Mouse (Mus musculus) liver, embryonic 16.5 days (tissue): ENCODE measurements around the gene Man2c1. TPM values are rescaled to one million over a fixed set of nuclear protein-coding genes. Genes with fewer than 3 reads are reported as not detected.
A peak's percentile ranks its signal among the peaks of the same experiment; 100 is the strongest.

Experiments
- ATAC-seq: fragments of 200-750 bp; cut with Nextera tagmentation; 2 replicates; pipeline ENCODE4 v1.8.0; 2017; ENCODE audit warnings: low read depth, mild to moderate bottlenecking, moderate number of reproducible peaks, moderate library complexity
- H3K27ac ChIP-seq: fragments of 300-500 bp; sonication (generic); 2 replicates; pipeline ENCODE4 v1.5.1; 2014; ENCODE audit warnings: mild to moderate bottlenecking, low read length
- H3K27me3 ChIP-seq: fragments of 300-500 bp; sonication (generic); 2 replicates; pipeline ENCODE4 v1.6.1; 2014; ENCODE audit warnings: low read depth, low read length, mixed read lengths; ENCODE audit not compliant: control insufficient read depth, insufficient read depth
- H3K36me3 ChIP-seq: fragments of 300-500 bp; sonication (generic); 2 replicates; pipeline ENCODE4 v1.6.1; 2014; ENCODE audit warnings: mild to moderate bottlenecking; ENCODE audit not compliant: control insufficient read depth, insufficient read depth
- H3K4me1 ChIP-seq: fragments of 300-500 bp; sonication (generic); 2 replicates; pipeline ENCODE4 v1.6.1; 2014; ENCODE audit warnings: low read depth, low read length, mixed read lengths; ENCODE audit not compliant: control insufficient read depth
- H3K4me2 ChIP-seq: fragments of 300-500 bp; sonication (generic); 2 replicates; pipeline ENCODE4 v1.6.1; 2014; ENCODE audit warnings: low read depth, low read length, mixed read lengths
- H3K4me3 ChIP-seq: fragments of 300-500 bp; sonication (generic); 2 replicates; pipeline ENCODE4 v1.5.1; 2014; ENCODE audit warnings: low read depth, mild to moderate bottlenecking, low read length
- H3K9ac ChIP-seq: fragments of 300-500 bp; sonication (generic); 2 replicates; pipeline ENCODE4 v1.6.1; 2014; ENCODE audit warnings: low read depth, low read length
- H3K9me3 ChIP-seq: fragments of 300-500 bp; sonication (generic); replicated peaks from 2 replicates; pipeline ENCODE4 v1.6.1; 2016; ENCODE audit warnings: low read length; ENCODE audit not compliant: control insufficient read depth
- WGBS: fragments of 180-500 bp; shearing (Covaris S2); extraction: QIAGEN DNeasy Blood & Tissue Kit; methylation state at CpG from one replicate; pipeline ENCODE4 v1.1.7; 2014; ENCODE audit not compliant: insufficient replicate concordance; 5-methylcytosine and 5-hydroxymethylcytosine counted together
- polyA plus RNA-seq: library from polyadenylated mRNA; unstranded; fragments of >200 nt; fragmentation: Nextera tagmentation; extraction: Ambion mirVana; gene quantifications from 2 replicates; pipeline ENCODE4 v1.2.1, GENCODE M21; 2015

Man2c1 gene
- polyA plus RNA-seq, 1 experiment from 2014 or later = 18.6 TPM

DNA sequence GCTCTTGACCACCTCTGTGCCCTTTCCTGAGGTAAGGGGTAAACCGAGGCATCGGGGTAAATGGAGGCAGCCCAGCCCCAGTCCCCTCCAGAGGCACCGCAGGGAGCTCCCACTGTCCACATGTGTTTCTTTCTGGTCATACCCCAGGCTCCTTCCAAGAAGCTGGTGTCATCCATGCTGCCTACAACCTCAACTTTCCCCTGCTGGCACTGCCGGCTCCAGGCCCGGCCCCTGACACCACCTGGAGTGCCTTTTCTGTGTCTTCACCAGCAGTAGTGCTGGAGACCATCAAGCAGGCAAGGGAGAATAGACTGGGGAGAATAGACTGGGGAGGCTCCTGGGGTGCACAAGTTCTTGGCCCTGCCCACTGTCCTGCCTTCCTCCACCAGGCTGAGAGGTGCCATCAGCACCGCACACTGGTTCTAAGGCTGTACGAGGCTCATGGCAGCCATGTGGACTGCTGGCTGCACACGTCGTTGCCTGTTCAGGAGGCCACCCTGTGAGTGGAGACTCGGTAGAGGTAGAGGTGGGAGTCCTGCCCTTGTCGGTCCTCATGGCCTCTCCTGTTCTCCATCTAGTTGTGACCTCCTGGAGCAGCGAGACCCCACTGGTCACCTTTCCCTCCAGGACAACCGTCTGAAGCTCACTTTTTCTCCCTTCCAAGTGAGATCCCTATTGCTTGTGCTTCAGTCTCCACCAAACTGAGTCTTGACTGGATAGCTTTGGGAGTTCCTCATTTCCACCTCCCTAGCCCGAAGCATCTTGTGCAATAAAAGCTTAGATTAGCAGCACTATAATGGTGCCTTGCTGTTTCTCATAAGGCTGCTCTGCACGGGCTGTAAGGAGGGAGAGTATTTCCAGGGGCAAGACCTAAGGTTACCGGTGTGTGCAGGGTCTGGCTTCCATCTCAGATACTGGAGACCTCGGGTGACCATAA, 11.2 kb downstream of the Man2c1 start:
- WGBS = 72% methylated on average over 17 of the region's 17 CpGs
- no peak overlapping the region for H3K27ac ChIP-seq
- H3K27me3 ChIP-seq = no peaks in the 10 kb centered on the region
- no peak overlapping the region for H3K9ac ChIP-seq
- no peak for ATAC-seq
- no peak overlapping the region for H3K4me3 ChIP-seq
- H3K9me3 ChIP-seq = no peaks in the 10 kb centered on the region
- no peaks in the 10 kb centered on the region for H3K4me1 ChIP-seq
- H3K4me2 ChIP-seq = no peak overlapping the region
- H3K36me3 ChIP-seq = peaks cover 10% of the 10 kb centered on the region

DNA sequence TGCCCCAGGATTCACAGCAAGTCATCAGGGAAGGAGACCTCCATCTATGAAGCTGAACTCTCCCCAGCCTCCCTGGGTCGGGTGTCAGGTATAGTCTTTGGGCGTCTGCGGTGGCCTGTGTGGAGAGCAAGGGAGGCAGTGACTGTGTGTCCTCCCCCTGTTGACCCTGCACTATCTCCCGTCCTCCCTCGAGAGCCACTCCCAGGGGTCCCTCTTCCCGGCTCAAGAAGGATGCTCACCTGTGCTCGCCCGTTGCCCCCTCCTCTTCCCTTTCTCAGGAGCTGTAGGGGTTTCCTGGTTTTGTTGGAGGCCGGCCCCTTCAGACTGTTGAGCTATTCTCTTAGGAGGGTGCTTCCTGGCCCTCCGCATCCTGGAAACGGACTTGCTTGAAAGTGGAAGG, 12.7 kb downstream of the Man2c1 start:
- no peaks in the 10 kb centered on the region for H3K27me3 ChIP-seq
- no peak overlapping the region for H3K4me2 ChIP-seq
- 73% methylated on average over 11 of the region's 11 CpGs for WGBS
- no peak overlapping the region for H3K9ac ChIP-seq
- H3K27ac ChIP-seq = no peak overlapping the region
- H3K4me1 ChIP-seq = peaks cover 2% of the 10 kb centered on the region; the same call in 1 of the 2 replicates
- no peak overlapping the region for H3K4me3 ChIP-seq
- no peak for ATAC-seq
- H3K36me3 ChIP-seq = peaks cover 10% of the 10 kb centered on the region
- H3K9me3 ChIP-seq = no peaks in the 10 kb centered on the region

DNA sequence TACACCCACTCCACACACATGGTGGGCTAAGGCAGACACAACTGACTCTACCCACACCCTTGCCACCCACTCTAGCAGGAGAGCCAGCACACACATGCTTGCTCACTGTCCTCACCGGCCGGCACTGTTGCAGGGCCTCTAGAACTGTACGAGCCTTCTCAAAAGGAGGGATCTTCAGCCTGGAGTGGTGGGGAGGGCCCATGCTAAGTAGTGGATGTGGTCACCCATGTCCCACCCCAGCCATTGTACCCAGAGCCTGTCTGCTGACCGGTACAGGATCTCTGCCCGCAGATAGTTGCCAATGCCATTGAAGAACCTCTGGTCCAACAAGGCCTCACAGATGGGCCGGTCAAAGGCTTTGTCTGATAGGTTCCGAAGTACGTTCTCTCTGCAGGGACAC, 14.3 kb downstream of the Man2c1 start:
- no peaks in the 10 kb centered on the region for H3K27me3 ChIP-seq
- WGBS = 83% methylated on average over 8 of the region's 8 CpGs
- H3K4me1 ChIP-seq = peaks cover 8% of the 10 kb centered on the region
- peaks cover 7% of the 10 kb centered on the region for H3K36me3 ChIP-seq
- no peak overlapping the region for H3K9ac ChIP-seq
- no peak overlapping the region for H3K4me3 ChIP-seq
- no peaks in the 10 kb centered on the region for H3K9me3 ChIP-seq
- H3K27ac ChIP-seq = no peak overlapping the region
- H3K4me2 ChIP-seq = no peak overlapping the region
- ATAC-seq = no peak

DNA sequence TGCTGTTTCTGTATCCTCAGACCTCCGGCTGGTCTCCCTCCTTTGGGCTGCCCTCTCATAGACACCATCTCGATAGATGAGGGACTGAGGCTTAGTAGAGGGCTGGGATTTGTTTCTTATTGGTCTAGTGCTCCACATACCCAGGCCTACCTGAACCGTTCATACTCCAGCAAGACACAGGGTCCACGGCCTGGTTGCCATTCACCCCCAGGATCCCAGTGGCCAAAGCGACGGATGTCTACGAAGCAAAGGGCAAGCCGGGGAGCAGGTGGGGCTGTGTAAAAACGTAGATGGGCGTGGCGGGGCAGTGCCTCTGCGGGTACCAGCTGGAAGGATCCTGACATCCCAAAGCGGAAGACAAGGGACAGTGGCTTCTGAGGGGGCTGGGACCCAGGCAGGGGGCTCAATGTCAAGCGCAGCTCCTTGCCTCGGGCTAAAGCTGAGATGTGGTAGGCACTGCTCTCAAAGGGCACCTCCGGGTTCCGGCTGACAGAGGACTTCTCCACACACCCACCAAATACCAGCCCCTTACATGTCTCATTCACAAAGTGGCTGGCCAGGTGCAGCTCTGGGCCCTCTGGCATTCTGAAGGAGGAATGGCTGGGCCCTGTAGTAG, 16.1 kb downstream of the Man2c1 start:
- peaks cover 1% of the 10 kb centered on the region; the same call in 1 of the 2 replicates for H3K36me3 ChIP-seq
- WGBS = 80% methylated on average over 17 of the region's 17 CpGs
- no peak overlapping the region for H3K9ac ChIP-seq
- no peak overlapping the region for H3K4me3 ChIP-seq
- H3K4me2 ChIP-seq = no peak overlapping the region
- no peak for ATAC-seq
- no peaks in the 10 kb centered on the region for H3K9me3 ChIP-seq
- no peak overlapping the region for H3K27ac ChIP-seq
- peaks cover 8% of the 10 kb centered on the region for H3K4me1 ChIP-seq
- no peaks in the 10 kb centered on the region for H3K27me3 ChIP-seq

DNA sequence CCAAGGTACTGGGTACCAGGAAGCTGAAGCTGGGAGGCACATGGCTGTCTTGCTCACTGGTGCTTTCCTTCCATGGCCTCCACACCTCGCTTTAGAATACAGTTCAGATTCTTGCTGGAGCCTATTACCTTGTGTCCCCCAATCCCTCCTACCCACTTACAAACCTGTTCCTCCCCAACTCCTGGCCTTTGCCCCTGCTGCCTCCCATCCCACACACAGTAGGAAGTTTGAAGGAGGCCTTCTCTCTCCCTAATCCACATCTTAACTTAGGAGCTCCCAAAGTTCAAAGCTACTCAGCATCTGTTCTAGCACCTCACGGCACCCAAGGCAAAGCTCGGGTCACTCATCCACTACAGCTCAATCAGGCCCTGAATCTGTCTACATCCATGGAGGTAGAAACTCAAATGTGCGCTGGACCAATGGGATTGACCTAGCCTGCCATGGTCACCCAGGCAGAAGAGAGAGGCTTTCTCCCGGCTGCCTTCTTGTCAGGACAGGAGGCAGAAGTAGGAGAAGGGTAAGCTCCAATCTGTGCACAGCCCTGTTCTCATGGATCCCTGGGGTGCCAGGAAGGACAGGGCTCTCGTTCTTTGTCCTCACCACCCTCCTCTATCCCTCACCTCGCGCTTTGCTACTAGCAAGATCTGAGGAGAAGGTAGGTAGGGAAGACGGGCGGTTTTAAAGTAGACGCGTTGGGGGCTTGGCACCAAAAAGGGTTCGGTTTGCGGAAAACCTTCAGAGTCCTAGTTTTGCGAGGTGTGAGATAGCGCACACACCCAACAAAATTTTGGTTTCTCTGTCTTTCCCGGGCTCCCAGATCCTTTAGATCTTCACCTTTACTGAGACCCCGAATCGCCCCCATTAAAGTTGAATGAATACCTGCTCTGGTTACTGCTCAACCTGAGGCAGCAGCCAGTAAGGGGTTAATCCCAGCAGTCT, 17.0 kb downstream of the Man2c1 start:
- ATAC-seq = 0 out of 2 replicates have a peak, but pooled peaks have one; percentile 3

DNA sequence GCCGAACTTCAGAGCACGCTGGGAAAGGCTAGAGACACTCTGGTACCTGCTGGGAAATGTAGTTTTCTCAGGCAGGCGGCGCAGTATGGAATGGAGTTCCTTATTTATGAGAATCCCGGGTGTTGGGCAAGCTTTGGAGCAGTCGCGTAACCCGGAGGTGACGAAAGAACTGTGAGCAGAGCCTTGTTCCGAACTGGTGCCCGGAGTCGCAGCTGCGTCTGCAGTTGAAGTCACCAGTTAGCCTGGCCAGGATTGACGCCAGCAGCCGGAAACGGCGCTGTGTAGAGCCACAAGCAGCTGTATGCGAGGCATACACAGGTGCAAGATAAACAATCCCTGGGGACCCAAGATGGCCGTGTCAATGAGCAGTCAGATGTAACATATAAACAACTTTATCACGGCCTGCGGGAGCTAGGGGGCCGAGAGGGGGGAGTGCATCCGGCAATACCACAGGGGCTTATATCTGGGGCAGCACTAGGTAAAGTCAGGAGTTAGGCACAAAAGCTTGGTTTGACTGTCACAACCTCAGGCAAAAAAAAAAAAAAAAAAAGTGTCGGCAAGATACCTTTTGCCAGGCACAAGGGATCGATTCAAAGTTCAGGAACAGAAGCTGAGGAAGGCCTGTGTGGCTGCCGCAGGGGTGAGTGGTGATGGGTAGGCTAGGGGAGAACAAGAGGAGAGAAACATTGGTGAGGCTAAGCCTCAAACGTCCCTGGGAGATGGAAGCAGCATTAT, 17.8 kb downstream of the Man2c1 start, which contains the start of gene Neil1:
Neil1 (minus strand) TSS at position 162 of the 735 bp plus-strand sequence.
- WGBS = under 1% methylated on average over 27 of the region's 27 CpGs
- H3K36me3 ChIP-seq = no peaks in the 10 kb centered on the region
- no peaks in the 10 kb centered on the region for H3K9me3 ChIP-seq
- peaks cover 8% of the 10 kb centered on the region for H3K4me1 ChIP-seq
- H3K27ac ChIP-seq = peak within 1 kb of the TSS; percentile 65
- H3K9ac ChIP-seq = peak within 1 kb of the TSS; percentile 66
- H3K4me2 ChIP-seq = peak within 1 kb of the TSS; percentile 65
- ATAC-seq = peak; percentile 85
- H3K27me3 ChIP-seq = no peaks in the 10 kb centered on the region
- peak within 1 kb of the TSS; percentile 62 for H3K4me3 ChIP-seq

More for the DNA sequence above, 17.0 kb downstream of the Man2c1 start:
- Histone ChIP-seq H3K36me3 (no peaks in the 10 kb centered on the region), H3K9ac (peak overlapping the region; percentile 66), H3K4me2 (peak overlapping the region; percentile 65), H3K27me3 (no peaks in the 10 kb centered on the region), H3K4me1 (peaks cover 8% of the 10 kb centered on the region), H3K27ac (peak overlapping the region; percentile 65), H3K9me3 (no peaks in the 10 kb centered on the region), H3K4me3 (peak overlapping the region; percentile 62)
- WGBS = 11% methylated on average over 19 of the region's 19 CpGs

DNA sequence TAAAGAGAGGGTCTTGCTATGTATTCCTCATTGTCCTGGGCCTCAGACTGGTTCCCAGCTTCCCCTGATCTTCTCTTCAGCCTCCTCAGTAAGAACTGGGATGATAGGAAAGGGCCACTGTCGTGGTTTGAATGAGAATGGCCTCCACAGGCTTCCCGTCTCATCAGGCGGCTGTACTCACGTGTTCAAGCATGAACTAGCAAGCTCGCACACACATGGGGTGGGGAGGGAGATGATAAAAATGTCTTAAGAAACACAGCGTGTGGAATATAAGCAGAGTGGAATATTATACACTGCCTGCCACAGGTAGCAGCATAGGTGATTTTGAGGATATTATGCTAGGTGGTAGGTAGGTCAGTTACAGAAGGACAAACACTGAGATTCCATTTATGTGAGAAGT, 18.5 kb downstream of the Man2c1 start:
- 65% methylated on average over 6 of the region's 6 CpGs for WGBS
- Histone ChIP-seq H3K4me1 (peaks cover 8% of the 10 kb centered on the region), H3K9ac (no peak overlapping the region; the same call in 1 of the 2 replicates), H3K36me3 (no peaks in the 10 kb centered on the region), H3K9me3 (no peaks in the 10 kb centered on the region), H3K27me3 (no peaks in the 10 kb centered on the region), H3K4me3 (peak overlapping the region; percentile 62), H3K27ac (no peak overlapping the region), H3K4me2 (peak overlapping the region; percentile 65)
- no peak for ATAC-seq

DNA sequence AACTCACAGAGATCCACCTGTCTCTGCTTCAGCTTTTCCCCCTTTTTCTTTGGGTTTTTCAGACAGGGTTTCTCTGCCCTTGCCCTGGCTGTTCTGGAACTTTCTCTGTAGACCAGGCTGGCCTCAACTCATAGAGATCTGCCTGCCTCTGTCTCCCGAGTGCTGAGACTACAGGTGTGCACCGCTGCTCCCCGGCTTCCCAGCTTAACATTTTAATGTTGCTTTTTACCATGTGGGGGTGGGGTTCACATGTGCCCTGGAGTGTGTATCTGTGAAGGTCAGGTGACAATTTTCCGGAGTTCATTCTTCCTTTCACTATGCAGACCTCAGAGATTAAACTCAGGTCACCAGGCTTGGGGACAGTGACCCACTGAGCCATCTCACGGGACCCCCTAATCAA, 19.7 kb downstream of the Man2c1 start:
- Histone ChIP-seq H3K27ac (no peak overlapping the region), H3K4me3 (no peak overlapping the region), H3K9me3 (no peaks in the 10 kb centered on the region), H3K4me1 (peaks cover 8% of the 10 kb centered on the region), H3K9ac (no peak overlapping the region), H3K36me3 (peaks cover under 1% of the 10 kb centered on the region; the same call in 1 of the 2 replicates), H3K27me3 (no peaks in the 10 kb centered on the region), H3K4me2 (no peak overlapping the region)
- WGBS = 68% methylated on average over 5 of the region's 5 CpGs
- ATAC-seq = no peak
